Mouse (Mus musculus): ENCODE data around the gene Aagab.

Aagab gene

DNA sequence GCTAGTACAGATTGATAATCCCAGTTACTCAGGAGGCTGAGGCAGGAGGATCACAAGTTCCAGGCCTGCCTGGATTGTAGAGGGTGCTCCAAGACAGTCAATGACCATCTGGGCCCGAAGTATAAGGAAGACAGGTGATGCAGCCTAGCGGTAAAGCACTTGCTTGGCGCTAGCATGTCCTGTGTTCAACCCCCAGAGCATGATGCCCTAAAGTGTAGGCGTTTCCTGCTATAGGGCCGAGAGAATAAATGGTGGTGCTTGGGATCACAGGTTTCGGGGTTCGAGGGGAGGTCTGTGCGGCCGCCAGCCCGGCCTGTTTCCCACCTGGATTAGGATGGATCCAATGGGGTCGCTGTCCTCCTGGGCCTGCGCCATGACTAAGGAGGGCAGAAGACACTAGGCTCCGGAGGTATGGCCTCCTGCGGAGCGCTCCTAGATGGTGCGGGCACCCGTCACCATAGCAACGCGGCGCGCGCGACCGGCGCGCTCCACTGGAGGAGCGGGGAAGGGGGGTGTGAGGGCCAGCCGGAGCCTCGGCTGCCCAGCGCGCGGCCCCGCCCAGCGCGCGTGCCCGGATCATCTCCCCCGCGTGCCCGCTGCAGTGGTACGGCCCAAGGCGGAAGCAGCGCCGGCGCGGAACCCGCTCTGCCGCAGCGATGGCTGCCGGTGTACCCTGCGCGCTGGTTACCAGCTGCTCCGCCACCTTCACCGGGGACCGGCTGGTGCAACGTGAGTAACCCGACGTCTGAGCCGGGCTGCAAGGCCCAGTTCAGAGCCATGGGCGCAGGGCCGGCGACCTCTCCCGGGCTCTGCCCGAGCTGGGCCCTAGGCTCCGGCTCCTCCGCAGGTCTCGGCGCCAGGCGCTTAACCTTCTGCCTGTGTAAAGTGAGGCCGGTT is at the start of gene Aagab, which contains the start of gene Iqch:
Aagab (plus strand) TSS at position 618 of the 897 bp plus-strand sequence.
Iqch (minus strand) TSS at position 451 of the 897 bp plus-strand sequence.
- peak; percentile 97 for DNase-seq (ENCODE audit: low spot score)

DNA sequence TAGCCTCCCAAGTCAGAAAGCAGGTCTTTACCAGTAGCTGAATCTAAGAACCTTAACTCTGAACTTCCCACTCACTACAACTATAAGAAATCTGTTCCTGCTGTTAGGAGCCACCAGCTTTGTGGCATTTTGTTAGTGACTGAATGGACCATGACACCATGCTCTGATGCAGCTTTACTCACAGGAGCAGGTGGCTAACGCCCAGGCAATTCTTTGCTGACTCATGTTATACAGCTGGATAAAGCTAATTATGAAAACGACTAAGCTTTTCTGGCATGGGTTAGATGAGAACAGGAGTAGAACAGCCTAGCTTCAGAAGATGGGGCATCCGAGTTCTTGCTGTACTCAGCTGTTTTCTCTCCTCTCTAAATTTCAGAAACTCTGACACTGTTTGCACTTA is 48.8 kb upstream of the Aagab start:
- no peak for DNase-seq (ENCODE audit: low spot score)

DNA sequence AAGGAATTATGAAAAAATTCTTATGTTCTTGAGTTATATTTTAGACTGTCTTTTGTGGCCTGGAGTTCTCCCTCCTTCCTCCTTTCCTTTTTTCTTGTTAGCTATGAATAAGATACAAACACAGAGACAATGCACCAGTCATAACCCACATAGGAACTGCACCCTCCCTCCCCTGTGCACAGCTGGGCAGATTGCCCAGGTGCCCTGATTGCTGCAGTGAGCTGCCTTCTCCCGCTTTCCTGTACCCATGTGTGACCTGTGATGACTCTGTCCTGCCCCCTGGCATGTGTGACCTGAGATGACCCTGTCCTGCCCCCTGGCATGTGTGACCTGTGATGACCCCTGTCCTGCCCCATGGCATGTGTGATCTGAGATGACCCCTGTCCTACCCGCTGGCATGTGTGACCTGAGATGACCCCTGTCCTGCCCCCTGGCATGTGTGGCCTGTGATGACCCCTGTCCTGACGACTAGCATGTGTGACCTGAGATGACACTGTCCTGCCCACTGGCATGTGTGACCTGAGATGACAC is 46.9 kb upstream of the Aagab start:
- DNase-seq (ENCODE audit: low spot score): peak; percentile 75

DNA sequence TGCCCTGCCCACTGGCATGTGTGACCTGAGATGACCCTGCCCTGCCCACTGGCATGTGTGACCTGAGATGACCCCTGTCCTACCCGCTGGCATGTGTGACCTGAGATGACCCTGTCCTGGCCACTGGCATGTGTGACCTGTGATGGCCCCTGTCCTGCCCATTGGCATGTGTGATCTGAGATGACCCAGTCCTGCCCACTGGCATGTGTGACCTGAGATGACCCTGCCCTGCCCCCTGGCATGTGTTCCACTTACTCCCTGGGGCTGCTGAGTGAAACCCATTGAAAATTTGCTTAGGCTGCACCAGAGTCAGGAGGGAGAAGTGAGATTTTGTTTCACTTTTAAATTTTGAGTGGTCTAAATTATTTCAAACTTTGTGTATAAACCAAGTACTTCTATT is 46.1 kb upstream of the Aagab start:
- DNase-seq (ENCODE audit: low spot score): no peak

DNA sequence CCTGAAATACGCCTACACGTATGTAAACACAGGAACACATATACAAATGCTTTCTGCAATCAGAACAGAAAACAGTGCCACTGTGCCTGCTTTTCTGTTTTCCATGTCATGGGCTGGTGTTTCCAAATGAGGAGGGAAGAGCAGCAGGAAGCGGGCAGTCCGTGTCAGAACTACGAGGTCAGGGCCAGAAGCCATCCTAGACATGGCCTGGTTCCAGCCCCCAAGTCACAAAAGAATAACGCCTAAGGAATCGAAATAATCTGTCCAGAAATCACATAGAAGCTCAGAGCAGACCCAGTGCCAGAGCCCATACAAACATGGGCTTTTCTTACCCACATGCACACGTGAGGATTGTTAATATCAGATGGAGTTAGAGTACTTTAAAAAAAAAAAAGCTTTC is 45.5 kb upstream of the Aagab start:
- DNase-seq (ENCODE audit: low spot score): no peak

DNA sequence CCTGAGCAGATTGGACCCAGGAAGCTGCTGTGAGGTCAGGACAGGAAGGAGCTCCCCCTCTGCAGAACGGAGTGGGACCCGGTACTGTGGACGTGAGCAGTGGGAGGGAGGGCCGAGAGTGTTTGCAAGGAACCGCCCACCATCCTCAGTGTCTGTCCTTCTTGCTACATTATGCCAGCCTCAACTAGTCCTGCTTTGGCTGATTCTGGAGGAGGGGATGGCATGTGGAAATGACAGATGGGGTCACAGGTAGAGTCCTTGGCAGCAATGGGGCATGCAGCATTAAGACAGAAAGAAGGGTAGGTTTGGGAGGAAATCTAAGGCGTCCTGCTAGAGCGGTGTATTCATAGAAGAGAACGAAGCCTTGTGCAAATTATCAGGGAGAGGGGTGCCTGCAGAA is 40.5 kb upstream of the Aagab start:
- no peak for DNase-seq (ENCODE audit: low spot score)

DNA sequence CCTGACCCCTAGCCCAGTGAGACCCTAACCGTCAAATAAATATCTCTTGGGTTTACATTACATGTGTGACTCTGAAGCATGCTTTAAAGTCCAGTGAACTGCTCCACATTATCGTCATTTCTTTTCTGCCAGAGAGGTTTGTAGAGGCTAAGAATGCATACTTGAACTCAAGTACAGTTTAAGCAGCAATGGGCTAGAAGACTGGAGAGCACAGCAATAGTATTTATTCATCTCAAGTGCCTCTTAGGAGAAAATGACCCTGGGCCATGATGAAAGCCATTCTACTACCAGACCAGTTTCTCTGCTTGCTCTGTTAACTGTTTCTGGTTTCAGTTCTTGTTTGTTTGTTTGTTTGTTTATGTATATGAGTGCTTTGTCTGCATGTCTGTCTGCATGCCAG is 39.0 kb upstream of the Aagab start:
- no peak for DNase-seq (ENCODE audit: low spot score)

DNA sequence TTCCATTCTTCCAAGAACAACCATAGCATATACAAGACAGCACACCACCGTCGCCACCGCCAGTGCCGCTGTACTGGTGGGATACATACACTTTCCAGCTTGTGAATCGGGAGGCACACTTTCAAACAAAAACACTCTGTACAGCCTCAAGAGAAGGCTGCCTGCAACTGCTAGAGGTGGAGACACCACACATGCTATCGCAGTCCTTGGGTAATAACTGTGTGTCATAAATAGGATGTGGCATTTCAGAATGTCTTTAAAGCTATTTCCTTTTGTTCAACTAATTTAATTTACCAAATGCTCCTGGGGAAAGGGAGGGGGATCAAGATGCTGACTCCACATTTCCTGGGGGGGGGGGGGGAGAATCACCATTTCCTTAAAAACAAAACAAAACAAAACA is 34.1 kb upstream of the Aagab start:
- no peak for DNase-seq (ENCODE audit: low spot score)

DNA sequence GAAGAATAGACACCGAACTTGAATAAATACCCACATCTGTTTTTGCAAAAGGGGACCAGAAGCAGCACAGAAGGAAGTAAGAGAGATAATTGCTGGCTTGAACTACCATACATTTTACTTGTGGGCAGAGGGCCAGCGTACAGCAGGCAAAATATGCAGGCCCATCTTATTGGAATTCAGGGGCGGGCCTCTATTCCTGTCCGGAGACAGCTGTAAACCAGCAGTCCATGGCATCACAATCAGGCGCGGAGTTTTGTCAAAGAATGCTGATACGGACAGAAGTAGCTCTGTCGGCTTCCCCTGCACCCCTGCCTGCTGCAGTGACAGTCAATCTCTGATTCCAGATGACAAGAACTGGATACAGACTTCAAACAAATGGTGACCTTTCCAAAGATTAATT is 33.7 kb upstream of the Aagab start:
- DNase-seq (ENCODE audit: low spot score): no peak

DNA sequence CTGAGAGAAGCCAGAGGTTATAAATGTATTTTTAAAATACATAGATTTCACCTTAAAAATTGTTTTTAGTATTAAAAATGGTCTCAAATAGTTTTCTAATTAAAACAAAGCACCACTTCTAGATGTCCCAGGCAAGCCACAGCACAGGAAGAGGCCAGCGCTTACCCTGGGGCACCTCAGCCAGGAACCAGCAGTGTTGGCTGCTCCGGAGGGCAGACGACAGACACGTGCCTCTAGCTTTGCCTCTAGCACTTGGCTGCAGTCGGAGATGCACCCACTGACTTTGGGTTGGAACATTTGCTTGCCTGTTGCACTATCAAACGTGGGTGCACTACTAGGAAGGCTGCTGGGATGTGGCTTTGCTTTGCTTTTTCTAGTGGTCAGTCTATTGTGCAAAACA is 30.6 kb upstream of the Aagab start:
- no peak for DNase-seq (ENCODE audit: low spot score)

DNA sequence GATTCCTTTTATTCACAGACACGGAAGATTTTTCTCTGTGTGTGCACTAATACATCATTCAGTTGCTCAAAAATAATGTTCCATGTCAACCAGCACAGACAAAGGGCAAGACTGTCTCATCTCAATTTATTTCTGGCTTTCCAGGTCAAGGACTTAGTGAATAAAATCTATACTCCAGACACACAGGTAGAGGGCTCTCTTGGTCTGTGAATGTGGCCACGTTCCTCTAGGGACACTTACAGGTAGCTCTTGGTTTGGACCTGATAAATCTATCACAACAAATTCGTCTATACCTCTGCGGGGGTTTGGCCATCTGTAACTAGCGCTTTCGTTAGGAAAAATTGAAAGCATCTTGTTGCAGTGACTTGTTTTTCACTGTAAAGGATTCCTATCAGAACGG is 29.6 kb upstream of the Aagab start:
- no peak for DNase-seq (ENCODE audit: low spot score)

DNA sequence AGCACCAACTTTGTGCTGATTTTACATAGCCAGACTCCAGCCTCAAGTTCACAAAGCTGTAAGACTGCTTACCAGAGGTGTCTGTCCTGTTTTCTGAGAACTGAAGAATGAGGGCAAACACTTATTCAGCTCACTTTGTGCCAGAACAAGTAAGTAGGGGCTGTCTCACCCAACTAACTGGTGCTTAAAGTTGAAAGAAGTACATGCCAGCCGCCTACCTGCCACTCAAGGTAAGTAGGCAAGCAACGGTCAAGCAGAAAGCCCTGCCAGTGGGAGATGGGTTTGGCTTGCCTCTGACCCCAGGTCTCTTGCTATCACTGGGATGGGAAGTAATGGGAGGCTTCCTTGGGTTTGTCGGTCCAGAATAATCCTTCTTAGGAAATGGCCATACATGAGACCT is 25.0 kb upstream of the Aagab start:
- no peak for DNase-seq (ENCODE audit: low spot score)

DNA sequence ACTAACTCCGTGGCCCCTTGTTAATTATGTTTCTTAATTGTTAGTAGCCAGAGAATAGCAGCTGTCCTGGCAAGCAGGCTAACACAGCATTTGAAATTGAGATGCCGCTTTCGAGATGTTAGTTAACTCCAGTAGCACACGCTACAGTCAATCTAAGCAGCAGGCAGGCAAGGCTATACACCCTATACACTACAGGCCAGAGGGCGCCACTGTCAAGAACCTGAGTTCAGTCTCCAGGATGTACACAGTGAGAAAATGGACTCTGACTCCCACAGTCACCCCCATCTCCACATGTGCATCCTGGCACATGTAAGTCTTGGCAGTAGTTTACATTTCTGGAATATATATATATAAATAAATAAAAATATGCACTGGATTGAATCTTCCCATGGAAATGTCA is 22.8 kb upstream of the Aagab start:
- DNase-seq (ENCODE audit: low spot score): no peak

DNA sequence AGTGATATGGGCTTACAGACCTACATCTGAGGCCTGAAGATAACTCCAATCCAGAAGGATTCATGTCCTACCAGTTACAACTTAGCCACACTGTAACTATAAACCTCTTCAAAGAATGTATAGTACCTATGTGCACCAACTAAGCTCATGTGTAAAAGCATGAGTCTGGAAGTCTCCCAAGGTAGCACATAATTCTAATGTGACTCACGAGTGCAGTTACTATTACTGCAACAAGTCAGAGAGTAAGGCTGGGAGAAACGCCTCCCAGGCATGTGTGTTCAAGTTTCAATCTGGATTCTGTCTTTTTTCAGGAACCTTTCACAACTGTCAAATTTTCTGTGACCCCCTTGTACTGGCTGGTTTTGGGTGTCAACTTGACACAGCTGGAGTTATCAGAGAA is 22.4 kb upstream of the Aagab start:
- DNase-seq (ENCODE audit: low spot score): no peak

DNA sequence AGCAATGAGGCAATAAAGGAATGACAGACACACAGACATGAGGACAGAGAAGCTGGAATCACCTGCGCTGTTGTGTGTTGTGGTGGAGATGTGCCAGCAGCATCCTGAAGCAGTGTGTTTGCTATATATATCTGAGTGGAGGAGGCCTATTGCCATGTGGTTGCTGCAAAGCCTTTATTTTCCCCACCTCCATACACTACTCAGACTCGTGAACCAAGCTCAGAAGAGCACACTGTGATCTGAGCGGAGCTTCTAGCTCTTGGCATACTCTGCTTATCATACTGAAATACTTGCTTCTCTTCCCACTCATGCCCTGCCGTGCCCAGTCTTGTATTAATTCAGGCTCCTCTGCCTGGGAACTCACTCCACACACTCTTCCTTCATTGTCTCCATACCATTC is 20.7 kb upstream of the Aagab start:
- no peak for DNase-seq (ENCODE audit: low spot score)

DNA sequence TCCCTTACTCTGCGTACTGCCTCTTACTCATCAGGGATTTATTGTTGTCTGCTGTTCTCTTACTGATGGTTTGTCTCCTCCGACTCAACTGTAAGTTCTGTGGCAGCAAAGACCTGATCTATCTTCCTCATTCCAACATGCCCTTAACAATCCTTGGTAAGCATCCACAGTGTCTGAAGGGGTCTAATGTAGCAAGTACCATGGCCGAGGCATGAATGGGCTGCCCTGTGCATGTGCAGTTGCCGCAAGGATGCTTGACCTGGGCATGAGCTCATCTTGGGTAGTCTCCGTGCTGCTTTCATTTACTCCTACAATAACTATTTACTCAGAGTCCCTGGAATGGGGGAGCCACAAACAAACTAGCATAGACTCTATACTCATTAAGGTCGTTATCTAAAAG is 17.2 kb upstream of the Aagab start:
- DNase-seq (ENCODE audit: low spot score): no peak

DNA sequence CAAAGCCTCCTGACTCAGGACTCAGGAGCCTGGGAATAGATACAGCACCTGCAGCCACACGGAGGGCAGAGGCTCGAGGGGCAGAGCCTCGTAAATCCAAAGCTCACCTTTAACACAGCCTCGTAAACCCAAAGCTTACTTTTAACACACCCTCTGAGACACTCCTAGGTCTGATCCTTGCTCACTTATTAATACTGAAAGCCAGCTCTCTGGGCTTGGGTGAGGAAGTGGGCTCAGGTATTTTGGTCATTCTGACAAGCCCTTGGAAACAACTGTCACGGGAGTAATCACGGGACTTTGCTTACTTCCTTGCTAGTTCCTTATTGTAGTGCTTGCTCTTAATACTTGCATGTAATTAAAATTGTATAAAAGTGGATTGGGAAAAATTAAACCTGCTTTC is 13.3 kb upstream of the Aagab start:
- DNase-seq (ENCODE audit: low spot score): no peak

DNA sequence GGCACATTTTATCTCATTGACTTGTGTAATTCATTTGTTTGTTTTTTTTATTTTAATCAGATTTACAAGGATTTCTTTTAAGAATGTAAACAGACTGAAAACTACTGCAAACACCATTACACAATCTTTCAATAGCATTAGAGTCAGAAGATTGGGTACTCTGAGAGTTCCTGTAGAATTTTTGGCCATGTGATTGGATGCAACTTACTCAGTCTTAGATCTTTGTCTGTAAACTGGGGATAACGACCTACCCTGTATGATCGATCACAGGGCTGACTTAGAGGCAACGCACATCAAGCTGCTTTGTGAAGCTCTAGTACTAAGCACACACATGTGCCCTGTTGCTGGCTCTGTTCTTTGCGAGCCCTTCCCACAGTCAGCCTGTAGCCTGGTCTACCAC is 11.9 kb upstream of the Aagab start:
- DNase-seq (ENCODE audit: low spot score): no peak

DNA sequence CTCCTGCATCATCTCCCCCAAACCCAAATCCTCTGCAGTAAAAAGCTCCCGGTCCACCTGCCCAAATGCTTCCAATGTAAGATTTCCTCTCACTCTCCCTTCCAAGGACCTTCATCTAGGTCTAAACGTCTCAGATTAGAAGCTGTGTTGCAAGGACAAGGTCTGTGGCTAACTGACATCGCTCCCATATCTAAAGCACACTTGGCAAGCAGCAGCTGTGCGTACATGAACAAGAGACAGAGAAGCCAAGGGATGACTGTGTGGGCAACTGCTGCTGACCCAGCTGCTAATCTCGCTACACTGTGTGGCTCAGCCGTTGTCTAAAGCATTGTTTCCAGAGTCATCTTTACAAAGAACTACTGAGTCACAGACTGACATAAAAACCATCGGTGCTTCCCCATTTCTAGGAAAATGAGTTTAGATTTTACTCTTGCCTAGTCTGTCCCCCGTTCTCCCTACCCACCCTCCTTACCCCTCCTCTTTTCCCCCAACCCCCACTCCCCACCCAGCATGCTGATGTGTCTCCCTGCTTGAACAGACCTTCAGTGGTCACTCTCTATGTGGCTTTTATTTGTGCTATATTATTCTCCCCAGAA is 10.7 kb upstream of the Aagab start:
- no peak for DNase-seq (ENCODE audit: low spot score)

DNA sequence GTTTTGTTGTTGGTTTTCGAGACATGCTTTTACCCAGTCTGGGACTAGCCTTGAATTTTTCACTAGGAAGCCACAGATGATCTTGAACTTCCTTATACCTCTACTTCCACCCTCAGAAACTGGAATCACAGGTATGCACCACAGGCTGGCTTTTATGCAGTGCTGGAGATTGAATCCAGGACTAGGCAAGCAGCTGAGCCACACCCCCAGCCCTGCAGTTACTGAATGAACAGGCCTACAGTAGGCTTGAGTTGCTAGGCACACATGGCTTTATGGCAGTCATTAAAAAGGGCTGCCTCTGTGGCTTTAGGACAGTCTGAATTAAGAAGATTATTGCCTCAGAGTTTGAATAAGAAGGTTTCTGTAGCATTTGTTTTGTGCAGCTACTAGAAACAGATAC is 7.4 kb upstream of the Aagab start:
- no peak for DNase-seq (ENCODE audit: low spot score)

DNA sequence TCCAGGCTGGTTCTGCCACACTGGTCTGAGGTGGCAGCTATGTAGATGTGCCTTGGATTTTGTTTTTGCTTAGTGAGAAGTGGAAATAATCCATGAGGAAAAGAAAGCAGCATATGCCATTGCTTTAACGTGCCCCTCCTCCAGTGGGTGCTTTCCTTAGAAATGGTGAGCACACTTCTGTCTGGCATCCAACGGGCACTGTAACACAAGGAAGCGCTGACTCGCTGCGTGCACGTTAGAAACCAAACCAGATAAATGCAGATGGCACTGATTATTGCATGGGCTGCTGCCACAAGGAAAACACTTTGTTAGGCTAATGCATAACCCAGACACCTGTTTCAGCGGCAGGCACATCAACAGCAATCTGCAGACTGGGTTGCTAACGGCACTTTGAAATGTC is 6.8 kb upstream of the Aagab start:
- DNase-seq (ENCODE audit: low spot score): no peak

DNA sequence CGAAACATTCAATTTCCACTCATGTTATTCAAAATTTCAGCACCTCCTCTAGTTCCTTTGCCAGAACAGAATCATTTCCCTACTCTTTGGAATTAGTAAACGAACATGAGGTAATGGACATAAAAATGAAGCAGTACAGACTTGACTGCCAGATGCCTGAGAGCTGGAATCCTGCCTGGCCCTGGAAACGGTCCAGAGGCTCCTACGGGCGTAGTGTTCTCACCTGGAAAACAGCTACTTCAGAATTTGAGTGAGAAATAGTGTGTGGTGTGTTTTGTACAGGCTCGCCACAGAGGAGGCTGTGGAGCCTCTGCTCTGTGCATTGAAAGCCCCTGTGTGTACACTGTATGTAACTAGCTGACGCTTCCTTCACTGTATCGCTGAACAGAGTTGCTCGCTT is 5.8 kb upstream of the Aagab start:
- DNase-seq (ENCODE audit: low spot score): no peak

DNA sequence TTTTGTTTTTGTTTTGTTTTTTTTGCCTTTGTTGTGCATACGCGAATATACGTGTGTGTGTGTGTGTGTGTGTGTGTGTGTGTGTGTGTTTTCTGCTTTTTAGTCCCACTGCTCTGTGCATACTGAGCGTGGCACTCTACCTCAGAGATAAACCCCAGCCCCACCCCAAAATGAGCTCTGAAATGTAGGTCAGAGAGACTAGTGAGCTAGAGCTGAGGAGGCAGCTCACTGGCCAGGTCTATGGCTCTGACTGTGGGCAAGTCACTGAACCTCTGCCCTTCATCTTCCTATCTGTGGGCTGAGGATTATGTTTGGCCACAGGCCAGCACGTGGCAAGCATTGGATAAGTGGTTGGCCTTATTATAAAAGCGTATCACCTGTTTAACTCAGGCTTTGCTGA is 1.4 kb downstream of the Aagab start:
- no peak for DNase-seq (ENCODE audit: low spot score)

DNA sequence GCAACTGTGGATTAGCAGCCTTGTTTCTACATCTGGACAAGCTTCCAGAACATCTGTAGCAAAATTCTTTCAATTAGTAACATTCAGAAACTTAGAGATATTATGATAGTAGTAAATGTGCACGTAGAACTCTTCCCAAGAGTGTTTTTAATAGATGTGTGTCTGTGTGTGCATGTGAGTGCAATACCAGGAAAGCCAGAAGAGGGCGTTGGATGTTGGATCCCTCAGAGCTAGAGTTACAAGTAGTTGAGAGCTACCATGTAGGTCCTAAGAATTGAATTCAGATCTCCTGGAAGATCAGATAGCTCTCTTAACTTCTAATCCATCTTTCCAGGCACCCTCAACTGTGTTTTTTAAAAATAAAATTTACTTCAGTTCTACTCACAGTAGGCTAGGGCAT is 4.1 kb downstream of the Aagab start:
- DNase-seq (ENCODE audit: low spot score): no peak

Data from testis, postnatal 10 days (tissue).